Mouse (Mus musculus) CH12.LX (cell line): ENCODE measurements around the gene Sds.

Experiments
- EP300 ChIP-seq: IDR thresholded peaks from 2 replicates; pipeline ENCODE4 v1.6.1; 2011; ENCODE audit warnings: low read length, improper control_type of control experiment
- GABPA ChIP-seq: IDR thresholded peaks from 2 replicates; pipeline ENCODE4 v1.6.1; 2012; ENCODE audit warnings: low read depth, low read length, improper control_type of control experiment, inconsistent platforms; ENCODE audit not compliant: insufficient replicate concordance

DNA sequence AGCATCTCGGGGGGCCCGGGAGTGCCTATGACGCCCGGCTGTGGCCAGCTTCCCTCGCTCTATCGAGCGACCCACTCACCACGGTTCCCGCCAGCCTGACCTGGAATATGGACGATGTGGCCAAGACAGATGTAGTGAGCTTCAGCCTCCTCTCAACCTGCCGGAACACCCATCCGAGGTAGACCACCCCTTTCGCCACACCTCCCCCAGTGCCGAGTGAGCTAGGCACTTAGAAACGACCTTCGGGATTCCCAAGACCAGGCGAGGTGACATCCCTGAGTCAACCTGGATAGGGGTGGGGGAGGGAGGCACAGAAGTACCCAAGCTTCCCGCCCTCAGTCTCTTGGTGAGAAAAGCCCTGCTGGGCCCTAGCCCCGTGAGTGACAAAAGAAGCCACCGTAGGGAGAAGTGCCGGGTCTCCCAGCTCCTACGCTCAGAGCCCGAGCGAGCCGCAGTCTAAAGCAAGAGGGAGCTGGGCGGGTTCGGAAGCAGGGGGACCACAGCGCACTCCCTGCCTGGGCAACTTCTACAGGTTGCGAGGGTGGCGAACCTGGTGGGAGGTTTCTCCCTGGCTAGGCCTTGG is 45.2 kb upstream of the Sds start:
- TF ChIP-seq EP300 = no peak
- no peak for TF ChIP-seq GABPA
